Mouse (Mus musculus) MEL (cell line): ENCODE data around the gene Acod1. TPM values are rescaled to one million over a fixed set of nuclear protein-coding genes. Genes with fewer than 3 reads are reported as not detected.

Experiments used
- DNase-seq: peaks from one replicate; pipeline ENCODE4 v3.0.0; 2011; ENCODE audit warnings: low read depth, low spot score
- H3K27ac ChIP-seq: 2 replicates; pipeline ENCODE4 v1.5.1; 2012; ENCODE audit warnings: low read depth, mild to moderate bottlenecking, control low read depth, low read length, moderate library complexity; ENCODE audit not compliant: control insufficient read depth
- H3K27me3 ChIP-seq, 2 experiments: fragments of 150-350 bp in 1 of 2; sonication (generic) in 1 of 2; 2 replicates each; pipeline ENCODE4 v1.6.1; 2012; ENCODE audit warnings: low read length in 2 of 2, mild to moderate bottlenecking in 2 of 2, improper control_type of control experiment in 1 of 2, moderate library complexity in 1 of 2; ENCODE audit not compliant: insufficient read depth in 2 of 2, control insufficient read depth in 1 of 2
- H3K36me3 ChIP-seq, 2 experiments: 2 replicates each; pipeline ENCODE4 v1.6.1; 2012 to 2014; ENCODE audit warnings: low read length in 2 of 2, improper control_type of control experiment in 1 of 2, inconsistent platforms in 1 of 2, mild to moderate bottlenecking in 1 of 2; ENCODE audit not compliant: insufficient read depth in 2 of 2, control insufficient read depth in 1 of 2
- H3K4me1 ChIP-seq, 2 experiments: fragments of 150-350 bp in 1 of 2; sonication (generic) in 1 of 2; 2 replicates each; pipeline ENCODE4 v1.6.1; 2012; ENCODE audit warnings: low read length in 2 of 2, improper control_type of control experiment in 1 of 2, mild to moderate bottlenecking in 1 of 2; ENCODE audit not compliant: insufficient read depth in 2 of 2, control insufficient read depth in 1 of 2
- H3K4me3 ChIP-seq, 2 experiments: fragments of 150-350 bp in 1 of 2; sonication (generic) in 1 of 2; 2 replicates each; pipeline ENCODE4 v1.5.1; 2012; ENCODE audit warnings: low read depth in 2 of 2, low read length in 2 of 2, mild to moderate bottlenecking in 2 of 2, moderate library complexity in 2 of 2, control low read depth in 1 of 2, improper control_type of control experiment in 1 of 2; ENCODE audit not compliant: control insufficient read depth in 1 of 2, insufficient read depth in 1 of 2
- H3K79me2 ChIP-seq: 2 replicates; pipeline ENCODE4 v1.6.1; 2012; ENCODE audit warnings: mild to moderate bottlenecking, low read length, moderate library complexity; ENCODE audit not compliant: control insufficient read depth, poor library complexity, insufficient read depth
- H3K9ac ChIP-seq: 2 replicates; pipeline ENCODE4 v1.6.1; 2012; ENCODE audit warnings: low read depth, mild to moderate bottlenecking, control low read depth, low read length, moderate library complexity; ENCODE audit not compliant: control insufficient read depth, poor library complexity, severe bottlenecking
- H3K9me3 ChIP-seq: fragments of 150-350 bp; sonication (generic); replicated peaks from 2 replicates; pipeline ENCODE4 v1.6.1; 2012; ENCODE audit warnings: mild to moderate bottlenecking, low read length, improper control_type of control experiment, moderate library complexity; ENCODE audit not compliant: insufficient read depth
- BHLHE40 ChIP-seq: IDR thresholded peaks from 2 replicates; pipeline ENCODE4 v1.6.1; 2012; ENCODE audit warnings: low read depth, mild to moderate bottlenecking, inconsistent platforms, low read length, improper control_type of control experiment, borderline replicate concordance
- CHD1 ChIP-seq: IDR thresholded peaks from 2 replicates; pipeline ENCODE4 v1.6.1; 2012; ENCODE audit warnings: low read depth, mild to moderate bottlenecking, inconsistent platforms, low read length, improper control_type of control experiment
- CHD2 ChIP-seq: IDR thresholded peaks from 2 replicates; pipeline ENCODE4 v1.6.1; 2011; ENCODE audit warnings: low read length, improper control_type of control experiment
- CTCF ChIP-seq, 3 experiments: IDR thresholded peaks in 2 of 3; conservative IDR thresholded peaks in 1 of 3; 2 replicates each; pipeline ENCODE4 v1.5.1; 2011 to 2012; ENCODE audit warnings: low read length in 3 of 3, low read depth in 2 of 3, mild to moderate bottlenecking in 2 of 3, improper control_type of control experiment in 1 of 3, inconsistent platforms in 1 of 3, mixed read lengths in 1 of 3, moderate library complexity in 1 of 3; ENCODE audit not compliant: control insufficient read depth in 1 of 3, insufficient read depth in 1 of 3, poor library complexity in 1 of 3, severe bottlenecking in 1 of 3
- ELF1 ChIP-seq: IDR thresholded peaks from 2 replicates; pipeline ENCODE4 v1.6.1; 2014; ENCODE audit warnings: low read depth, mild to moderate bottlenecking, inconsistent platforms, low read length, improper control_type of control experiment, moderate library complexity
- EP300 ChIP-seq, 2 experiments: IDR thresholded peaks; 2 replicates each; pipeline ENCODE4 v1.6.1; 2011; ENCODE audit warnings: improper control_type of control experiment in 2 of 2, low read length in 2 of 2, low read depth in 1 of 2, mild to moderate bottlenecking in 1 of 2
- ETS1 ChIP-seq: IDR thresholded peaks from 2 replicates; pipeline ENCODE4 v1.6.1; 2012; ENCODE audit warnings: low read depth, mild to moderate bottlenecking, inconsistent platforms, low read length, improper control_type of control experiment, moderate library complexity
- GABPA ChIP-seq: IDR thresholded peaks from 2 replicates; pipeline ENCODE4 v1.6.1; 2012; ENCODE audit warnings: low read depth, mild to moderate bottlenecking, inconsistent platforms, low read length, improper control_type of control experiment, moderate library complexity
- GATA1 ChIP-seq: IDR thresholded peaks from 2 replicates; pipeline ENCODE4 v1.6.1; 2011; ENCODE audit warnings: low read depth, low read length, improper control_type of control experiment
- HCFC1 ChIP-seq: IDR thresholded peaks from 2 replicates; pipeline ENCODE4 v1.6.1; 2012; ENCODE audit warnings: low read depth, mild to moderate bottlenecking, inconsistent platforms, low read length, improper control_type of control experiment, moderate library complexity
- JUND ChIP-seq: IDR thresholded peaks from 2 replicates; pipeline ENCODE4 v1.6.1; 2011; ENCODE audit warnings: low read depth, mild to moderate bottlenecking, improper control_type of control experiment, low read length
- KAT2A ChIP-seq: conservative IDR thresholded peaks from 2 replicates; pipeline ENCODE4 v1.6.1; 2012; ENCODE audit warnings: low read depth, low read length, improper control_type of control experiment, inconsistent platforms
- MAFK ChIP-seq: IDR thresholded peaks from 2 replicates; pipeline ENCODE4 v1.6.1; 2011; ENCODE audit warnings: low read depth, mild to moderate bottlenecking, low read length, improper control_type of control experiment, borderline replicate concordance
- MAX ChIP-seq: IDR thresholded peaks from 2 replicates; pipeline ENCODE4 v1.6.1; 2011; ENCODE audit warnings: low read length, improper control_type of control experiment
- MAZ ChIP-seq: IDR thresholded peaks from 2 replicates; pipeline ENCODE4 v1.6.1; 2012; ENCODE audit warnings: low read depth, mild to moderate bottlenecking, inconsistent platforms, low read length, improper control_type of control experiment
- MEF2A ChIP-seq: IDR thresholded peaks from 2 replicates; pipeline ENCODE4 v1.6.1; 2014; ENCODE audit warnings: low read depth, mild to moderate bottlenecking, inconsistent platforms, low read length, improper control_type of control experiment; ENCODE audit not compliant: poor library complexity, insufficient replicate concordance, severe bottlenecking; ENCODE audit errors: extremely low read depth
- MXI1 ChIP-seq: IDR thresholded peaks from 2 replicates; pipeline ENCODE4 v1.6.1; 2011; ENCODE audit warnings: mild to moderate bottlenecking, low read depth, low read length, improper control_type of control experiment
- MYB ChIP-seq: IDR thresholded peaks from 2 replicates; pipeline ENCODE4 v1.6.1; 2011; ENCODE audit warnings: mild to moderate bottlenecking, low read depth, low read length, improper control_type of control experiment
- MYC ChIP-seq: IDR thresholded peaks from 2 replicates; pipeline ENCODE4 v1.6.1; 2011; ENCODE audit warnings: low read depth, mild to moderate bottlenecking, low read length, improper control_type of control experiment, moderate library complexity
- NELFE ChIP-seq: IDR thresholded peaks from 2 replicates; pipeline ENCODE4 v1.6.1; 2011; ENCODE audit warnings: low read depth, low read length, improper control_type of control experiment
- NRF1 ChIP-seq: IDR thresholded peaks from 2 replicates; pipeline ENCODE4 v1.6.1; 2014; ENCODE audit warnings: low read depth, mild to moderate bottlenecking, inconsistent platforms, low read length, improper control_type of control experiment, moderate library complexity; ENCODE audit not compliant: poor library complexity, insufficient read depth, severe bottlenecking
- POLR2A ChIP-seq, 2 experiments: IDR thresholded peaks; 2 replicates each; pipeline ENCODE4 v1.6.1; 2011 to 2012; ENCODE audit warnings: low read length in 2 of 2, mild to moderate bottlenecking in 2 of 2, control low read depth in 1 of 2, improper control_type of control experiment in 1 of 2, low read depth in 1 of 2, moderate library complexity in 1 of 2; ENCODE audit not compliant: control insufficient read depth in 1 of 2, insufficient read depth in 1 of 2, poor library complexity in 1 of 2
- POLR2AphosphoS2 ChIP-seq: IDR thresholded peaks from 2 replicates; pipeline ENCODE4 v1.6.1; 2011; ENCODE audit warnings: low read length, improper control_type of control experiment
- POLR2AphosphoS5 ChIP-seq: IDR thresholded peaks from 2 replicates; pipeline ENCODE4 v1.6.1; 2012; ENCODE audit warnings: low read depth, borderline replicate concordance, mild to moderate bottlenecking, inconsistent platforms, low read length, moderate library complexity, mixed read lengths
- RAD21 ChIP-seq: IDR thresholded peaks from 2 replicates; pipeline ENCODE4 v1.6.1; 2011; ENCODE audit warnings: mild to moderate bottlenecking, low read depth, low read length, improper control_type of control experiment
- RCOR1 ChIP-seq: IDR thresholded peaks from 2 replicates; pipeline ENCODE4 v1.6.1; 2012; ENCODE audit warnings: low read depth, mild to moderate bottlenecking, inconsistent platforms, low read length, improper control_type of control experiment
- SIN3A ChIP-seq: IDR thresholded peaks from 2 replicates; pipeline ENCODE4 v1.6.1; 2012; ENCODE audit warnings: low read length, improper control_type of control experiment, inconsistent platforms
- SMC3 ChIP-seq: IDR thresholded peaks from 2 replicates; pipeline ENCODE4 v1.6.1; 2011; ENCODE audit warnings: low read depth, low read length, improper control_type of control experiment
- TAL1 ChIP-seq: IDR thresholded peaks from 2 replicates; pipeline ENCODE4 v1.6.1; 2012; ENCODE audit warnings: mild to moderate bottlenecking, inconsistent platforms, low read length, moderate library complexity, mixed read lengths
- TBP ChIP-seq: IDR thresholded peaks from 2 replicates; pipeline ENCODE4 v1.8.0; 2011; ENCODE audit warnings: low read depth, low read length, improper control_type of control experiment
- TCF12 ChIP-seq: IDR thresholded peaks from 2 replicates; pipeline ENCODE4 v1.6.1; 2014; ENCODE audit warnings: low read depth, mild to moderate bottlenecking, inconsistent platforms, low read length, improper control_type of control experiment, moderate library complexity
- UBTF ChIP-seq: IDR thresholded peaks from 2 replicates; pipeline ENCODE4 v1.6.1; 2012; ENCODE audit warnings: low read depth, mild to moderate bottlenecking, inconsistent platforms, low read length, improper control_type of control experiment, moderate library complexity, borderline replicate concordance; ENCODE audit not compliant: insufficient read depth
- USF1 ChIP-seq: IDR thresholded peaks from 2 replicates; pipeline ENCODE4 v1.6.1; 2014; ENCODE audit warnings: low read depth, mild to moderate bottlenecking, inconsistent platforms, low read length, improper control_type of control experiment, moderate library complexity
- USF2 ChIP-seq, 2 experiments: IDR thresholded peaks; 2 replicates each; pipeline ENCODE4 v1.6.1; 2011 to 2012; ENCODE audit warnings: improper control_type of control experiment in 2 of 2, low read length in 2 of 2, borderline replicate concordance in 1 of 2, inconsistent platforms in 1 of 2, low read depth in 1 of 2, mild to moderate bottlenecking in 1 of 2; ENCODE audit not compliant: insufficient read depth in 1 of 2
- ZC3H11A ChIP-seq: IDR thresholded peaks from 2 replicates; pipeline ENCODE4 v1.6.1; 2012; ENCODE audit warnings: low read depth, mild to moderate bottlenecking, inconsistent platforms, low read length, improper control_type of control experiment
- ZNF384 ChIP-seq: IDR thresholded peaks from 2 replicates; pipeline ENCODE4 v1.6.1; 2012; ENCODE audit warnings: low read depth, mild to moderate bottlenecking, inconsistent platforms, low read length, improper control_type of control experiment
- polyA plus RNA-seq, 2 experiments: library from polyadenylated mRNA; stranded (reverse) in 1 of 2; unstranded in 1 of 2; fragments of >175 nt in 1 of 2; fragments of >200 nt in 1 of 2; gene quantifications; 2 replicates each; pipeline versions ENCODE4 v1.2.1 to v1.2.4; 2012; ENCODE audit warnings: low replicate concordance in 2 of 2, low read depth in 1 of 2; ENCODE audit not compliant: insufficient read length in 2 of 2, insufficient read depth in 1 of 2, missing spikeins in 1 of 2
- total RNA-seq: library from RNA; depleted of rRNA; stranded (reverse); fragments of 300-350 nt; gene quantifications from 2 replicates; pipeline ENCODE4 v1.2.3, GENCODE M21; 2012

The Acod1 gene
- total and polyA plus RNA-seq, 3 experiments, result not detected

DNA sequence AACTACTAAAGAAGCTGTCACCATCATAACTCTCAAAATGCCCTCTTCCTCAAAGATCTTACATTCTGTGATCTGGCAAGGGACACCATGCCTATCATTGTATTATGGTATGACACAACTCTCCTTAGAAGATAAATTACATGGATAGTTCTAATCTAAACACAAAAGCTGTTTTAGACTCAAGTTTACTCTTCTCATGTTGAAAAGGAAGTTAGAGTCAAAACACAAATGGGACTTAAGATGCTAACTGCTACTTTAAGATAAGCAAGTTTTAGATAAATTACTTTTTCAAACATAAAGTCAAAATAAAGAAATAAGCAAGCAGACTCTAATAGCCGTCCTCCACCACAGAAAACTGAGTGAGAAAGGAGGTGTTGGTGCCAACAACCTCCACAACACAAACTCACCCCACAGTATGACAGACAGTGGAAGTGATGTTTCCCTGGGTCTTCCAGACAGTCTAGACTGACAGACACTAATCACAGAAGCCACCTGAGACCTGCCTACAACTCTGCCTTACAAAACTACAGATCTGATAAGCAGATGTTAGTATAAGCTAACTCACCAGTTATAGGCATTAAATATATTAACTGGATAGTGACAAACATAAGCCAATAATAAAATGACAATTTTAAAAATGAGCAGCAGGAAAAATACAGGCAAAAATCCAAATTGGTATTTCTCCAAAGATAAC, 39.2 kb downstream of the Acod1 start:
- H3K36me3 ChIP-seq, result peaks cover 25 to 29% of the 10 kb centered on the region in 2 experiments
- H3K9ac ChIP-seq, result no peak overlapping the region
- peaks cover 11 to 17% of the 10 kb centered on the region in 2 experiments for H3K4me1 ChIP-seq
- no peaks in the 10 kb centered on the region for H3K27me3 ChIP-seq
- H3K9me3 ChIP-seq, result no peaks in the 10 kb centered on the region
- peak overlapping the region; percentile 88 for H3K27ac ChIP-seq
- peak; percentile 63 for DNase-seq
- no peak overlapping the region for H3K4me3 ChIP-seq
- H3K79me2 ChIP-seq, result peaks cover 3% of the 10 kb centered on the region; the same call in 1 of the 2 replicates
- TF ChIP-seq MAFK, result peak; percentile 8; the same call in 1 of the 2 replicates
- TF ChIP-seq MYC, result 0 out of 2 replicates have a peak, but pooled peaks have one; percentile 31
- no peak for TF ChIP-seq MAX
- TF ChIP-seq BHLHE40, result no peak
- peak; percentile 78 to 80; a peak in 3 of 4 replicates for TF ChIP-seq EP300 (IDR thresholded peaks at IDR 0.05; ENCODE audit: low read depth in 1 of 2, low read length in 2 of 2)
- TF ChIP-seq KAT2A, result no peak
- no peak for TF ChIP-seq POLR2AphosphoS5
- no peak for TF ChIP-seq HCFC1
- no peak for TF ChIP-seq GABPA
- TF ChIP-seq JUND, result no peak
- no peak for TF ChIP-seq CTCF (IDR thresholded peaks at IDR 0.05 in 2 of 3, conservative IDR thresholded peaks at IDR 0.05 in 1 of 3; ENCODE audit: control insufficient read depth in 1 of 3, insufficient read depth in 1 of 3, low read depth in 2 of 3, low read length in 3 of 3, poor library complexity in 1 of 3, severe bottlenecking in 1 of 3)
- no peak for TF ChIP-seq POLR2AphosphoS2
- TF ChIP-seq MAZ, result no peak
- TF ChIP-seq TBP, result no peak
- no peak for TF ChIP-seq ELF1
- no peak for TF ChIP-seq NELFE
- TF ChIP-seq MEF2A, result no peak
- no peak for TF ChIP-seq NRF1
- no peak for TF ChIP-seq USF1
- TF ChIP-seq MYB, result no peak
- no peak for TF ChIP-seq POLR2A (IDR thresholded peaks at IDR 0.05; ENCODE audit: control insufficient read depth in 1 of 2, insufficient read depth in 1 of 2, low read depth in 1 of 2, low read length in 2 of 2, poor library complexity in 1 of 2)
- no peak for TF ChIP-seq RAD21
- peak; percentile 75; the same call in 1 of the 2 replicates for TF ChIP-seq ETS1
- no peak for TF ChIP-seq UBTF
- peak; percentile 86 for TF ChIP-seq TCF12
- no peak for TF ChIP-seq SMC3
- peak; percentile 70 for TF ChIP-seq GATA1
- peak; percentile 28; the same call in 1 of the 2 replicates for TF ChIP-seq TAL1
- TF ChIP-seq SIN3A, result peak; percentile 71
- TF ChIP-seq USF2 (IDR thresholded peaks at IDR 0.05; ENCODE audit: borderline replicate concordance in 1 of 2, insufficient read depth in 1 of 2, low read depth in 1 of 2, low read length in 2 of 2), result no peak
- TF ChIP-seq RCOR1, result no peak
- TF ChIP-seq MXI1, result peak; percentile 54
- no peak for TF ChIP-seq CHD1
- no peak for TF ChIP-seq CHD2
- 0 out of 2 replicates have a peak, but pooled peaks have one; percentile 3 for TF ChIP-seq ZC3H11A
- no peak; the same call in 1 of the 2 replicates for TF ChIP-seq ZNF384
